Mouse (Mus musculus) B cell, adult 2 months (primary cell): ENCODE data around the gene Fzr1.
A peak's percentile ranks its signal among the peaks of the same experiment; 100 is the strongest.

Experiments used
- DNase-seq, 2 experiments: peaks; one replicate each; pipeline ENCODE4 v3.0.0; 2022

Gene Fzr1

DNA sequence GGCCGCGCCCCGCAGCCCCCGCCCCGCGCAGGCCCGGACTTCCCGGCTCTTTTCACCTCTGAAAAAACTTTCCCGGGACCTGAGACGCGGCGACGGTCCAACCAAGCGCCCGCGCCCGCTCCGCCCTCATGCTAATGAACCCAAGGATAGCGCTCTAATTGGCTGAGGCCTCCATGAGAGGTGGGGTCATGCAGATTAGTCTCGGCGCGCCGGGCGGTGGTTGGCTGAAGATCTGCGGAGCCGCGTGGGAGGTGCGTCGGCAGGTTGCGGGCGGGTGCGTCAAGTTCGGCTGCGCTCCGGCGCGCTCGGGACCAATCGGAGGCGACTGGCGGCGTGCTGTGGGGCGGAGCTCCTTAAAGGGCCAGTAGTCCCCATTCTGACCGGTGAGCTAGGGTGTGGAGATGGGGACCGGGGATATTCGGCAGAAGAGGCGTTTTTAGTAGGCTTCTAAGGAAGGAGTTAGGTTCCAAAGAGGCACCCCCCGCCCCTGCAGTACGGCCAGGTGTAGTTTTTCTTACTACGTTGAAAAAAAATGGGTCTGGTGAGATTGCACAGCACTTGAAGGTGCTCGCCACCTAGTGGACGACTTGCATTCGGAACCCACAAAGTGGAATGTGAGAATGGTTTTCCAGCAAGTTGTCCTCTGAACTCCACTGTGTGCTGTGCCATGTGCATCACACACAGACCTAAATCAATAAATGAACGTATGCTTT lies 27.8 kb downstream of the Fzr1 start, which contains the start of gene Hmg20b:
Gene Hmg20b (minus strand): TSS at position 130 of the 713 bp plus-strand sequence.
- peak; percentile 97 to 98 for DNase-seq

DNA sequence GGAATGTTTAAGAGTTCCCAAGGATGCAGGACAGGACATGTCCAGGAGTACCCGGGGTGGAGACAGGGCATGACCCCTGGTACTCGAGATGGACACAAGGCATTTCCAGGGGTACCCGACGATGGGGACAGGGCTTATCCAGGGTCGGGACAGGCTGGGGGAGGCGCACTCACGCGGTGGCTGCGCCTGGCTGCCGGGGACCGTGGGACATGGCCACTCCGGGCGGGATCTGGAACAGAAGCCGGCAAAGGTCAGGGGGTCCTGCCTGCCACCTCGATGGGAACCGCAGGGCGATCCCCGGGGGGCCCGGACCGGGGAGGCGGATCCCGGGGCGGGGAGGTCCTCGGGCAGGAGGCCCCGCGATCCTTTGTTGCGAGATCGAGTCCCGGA lies 28.4 kb downstream of the Fzr1 start:
- peak in 1 of 2 experiments; percentile 26 for DNase-seq

DNA sequence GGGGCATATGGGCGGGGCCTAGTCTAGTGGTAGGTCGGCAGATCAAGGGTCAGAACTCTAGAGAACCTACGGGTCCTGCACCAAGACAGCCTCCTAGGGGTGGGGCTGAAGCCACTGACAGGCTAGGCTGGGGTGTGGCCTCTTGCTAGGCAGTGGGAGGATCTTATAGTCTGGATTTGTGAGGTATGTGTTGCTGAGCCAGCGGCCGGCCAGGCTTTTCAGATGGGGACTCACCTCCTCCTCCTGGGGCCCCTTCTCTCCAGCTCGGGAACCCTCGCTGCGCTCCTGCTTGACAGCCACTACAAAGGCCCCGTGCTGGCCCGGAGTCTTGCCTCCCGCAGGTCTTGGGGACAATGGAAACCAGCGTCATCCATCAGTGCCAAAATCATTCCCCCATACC lies 29.2 kb downstream of the Fzr1 start:
- peak; percentile 30 to 35 for DNase-seq

DNA sequence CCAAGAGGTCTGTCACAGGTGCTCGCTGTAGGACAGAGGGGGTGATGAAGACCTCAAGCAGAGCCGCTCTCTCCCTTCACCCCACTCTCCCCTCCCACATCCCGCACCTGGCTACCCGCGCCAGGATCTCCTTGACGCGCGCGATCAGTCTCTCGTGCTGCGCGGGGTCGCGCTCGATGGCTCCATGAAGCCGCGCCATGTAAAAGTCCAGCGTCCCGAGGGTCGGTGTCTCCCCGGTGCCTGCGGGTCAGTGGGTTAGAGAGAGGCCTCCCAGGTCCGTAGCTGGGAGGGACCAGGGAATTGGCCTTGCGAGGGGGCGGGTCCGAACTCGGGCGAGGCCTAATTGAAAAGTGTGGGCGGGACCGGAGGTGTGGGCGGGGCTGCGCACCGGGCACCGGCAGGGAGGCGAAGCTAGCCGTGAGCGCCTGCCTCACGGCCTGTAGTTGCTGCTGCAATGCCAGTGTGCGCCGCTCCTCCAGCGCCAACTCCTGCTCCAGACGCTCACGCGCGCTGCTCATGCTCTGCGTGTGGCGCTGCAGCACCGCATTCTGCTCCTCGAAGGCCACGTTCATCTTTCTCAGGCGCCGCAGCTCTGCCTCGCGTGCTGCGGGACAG lies 31.8 kb downstream of the Fzr1 start:
- DNase-seq, result peak; percentile 73 to 74

DNA sequence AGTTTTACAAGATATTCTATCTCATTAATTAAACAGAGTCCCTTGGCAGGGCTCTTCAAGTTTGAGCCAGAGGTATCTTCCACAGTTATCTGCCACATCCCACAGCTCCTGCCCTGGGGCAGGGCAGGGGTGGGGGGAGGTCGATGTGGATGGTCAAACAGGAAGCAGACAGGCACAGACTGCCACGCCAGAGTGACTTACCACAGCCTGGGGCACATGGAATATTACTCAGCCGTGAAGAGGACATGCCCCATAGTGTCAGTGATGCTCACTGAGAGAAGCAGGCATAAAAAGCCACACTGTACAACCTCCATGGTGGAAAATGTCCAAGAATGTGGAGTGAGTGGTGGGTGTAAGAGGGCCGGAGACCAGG lies 33.2 kb downstream of the Fzr1 start:
- DNase-seq, result no peak

DNA sequence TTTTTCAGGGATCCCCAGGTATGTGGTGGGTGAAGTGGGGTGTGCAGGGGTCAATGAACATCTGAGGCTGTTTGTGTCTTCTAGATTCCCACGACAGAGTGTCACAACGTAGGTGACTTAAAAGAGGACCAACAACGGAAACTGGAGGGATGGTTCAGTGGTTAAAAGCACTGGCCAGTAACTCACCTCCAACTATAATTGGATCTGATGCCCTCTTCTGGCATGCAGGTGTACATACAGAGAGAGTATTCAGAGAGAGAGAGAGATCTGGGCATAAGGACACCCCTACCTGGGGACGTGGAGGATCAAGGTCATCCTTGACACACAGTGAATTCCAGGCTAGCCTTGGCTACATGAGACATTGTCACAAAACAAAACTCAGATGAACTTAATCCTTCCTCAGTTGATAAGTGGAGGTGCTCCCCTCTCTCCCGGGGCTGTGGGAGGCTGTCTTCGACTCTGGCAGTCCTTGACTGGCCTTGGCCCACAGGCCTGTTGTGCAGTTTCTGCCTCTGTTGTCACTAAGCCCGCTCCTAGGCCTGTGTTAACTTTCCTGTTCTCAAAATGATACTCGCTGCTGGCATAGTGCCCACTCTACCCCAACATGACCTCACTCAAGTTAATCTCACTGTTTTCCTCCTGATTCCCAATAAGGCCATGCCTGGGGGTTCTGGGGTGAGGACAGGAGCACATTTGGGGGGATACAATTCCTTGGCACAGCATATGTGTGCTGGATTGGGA lies 33.7 kb downstream of the Fzr1 start:
- DNase-seq, result peak; percentile 55 to 59

DNA sequence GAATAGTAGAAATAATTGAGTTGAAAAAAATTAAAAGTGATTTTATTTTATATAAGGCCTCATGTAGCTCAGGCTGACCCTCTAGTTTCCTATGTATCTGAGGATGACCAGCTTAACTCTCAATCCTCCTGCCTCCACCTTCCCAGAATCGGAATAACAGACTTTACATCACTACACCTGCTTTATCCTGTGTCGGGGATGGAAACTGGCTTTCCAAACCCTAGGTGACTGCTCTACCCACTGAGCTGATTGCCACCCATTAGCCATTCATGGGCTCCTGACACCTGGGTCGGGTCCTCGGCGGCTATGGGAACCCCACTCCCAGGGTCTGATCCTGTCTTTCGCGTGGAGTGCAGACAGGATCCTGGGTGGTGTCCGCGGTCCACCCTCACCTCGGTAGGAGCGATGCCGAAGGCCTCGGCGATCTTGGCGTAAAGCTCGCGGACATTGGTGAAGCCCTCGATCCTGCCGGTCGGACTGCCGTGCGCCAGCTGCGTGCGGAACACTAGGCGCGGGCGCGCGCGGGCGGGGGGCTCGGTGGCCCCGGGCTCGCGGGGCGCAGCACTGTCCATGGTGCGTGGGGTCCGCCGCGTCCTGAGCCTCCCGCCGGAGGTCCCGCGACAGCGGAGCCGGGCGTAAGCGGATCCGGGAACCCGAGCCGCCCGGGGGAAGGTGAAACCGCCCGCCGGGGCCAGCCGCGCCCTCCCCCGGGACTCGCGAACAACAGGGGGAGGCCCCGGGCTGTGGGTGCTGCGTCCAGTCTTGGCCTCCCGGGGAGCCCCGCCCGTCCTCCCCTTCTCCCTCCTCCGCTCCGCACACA lies 35.4 kb downstream of the Fzr1 start, which contains the start of gene Gipc3:
Gene Gipc3 (minus strand): TSS at position 581 of the 820 bp plus-strand sequence.
- DNase-seq, result peak; percentile 40 to 51

DNA sequence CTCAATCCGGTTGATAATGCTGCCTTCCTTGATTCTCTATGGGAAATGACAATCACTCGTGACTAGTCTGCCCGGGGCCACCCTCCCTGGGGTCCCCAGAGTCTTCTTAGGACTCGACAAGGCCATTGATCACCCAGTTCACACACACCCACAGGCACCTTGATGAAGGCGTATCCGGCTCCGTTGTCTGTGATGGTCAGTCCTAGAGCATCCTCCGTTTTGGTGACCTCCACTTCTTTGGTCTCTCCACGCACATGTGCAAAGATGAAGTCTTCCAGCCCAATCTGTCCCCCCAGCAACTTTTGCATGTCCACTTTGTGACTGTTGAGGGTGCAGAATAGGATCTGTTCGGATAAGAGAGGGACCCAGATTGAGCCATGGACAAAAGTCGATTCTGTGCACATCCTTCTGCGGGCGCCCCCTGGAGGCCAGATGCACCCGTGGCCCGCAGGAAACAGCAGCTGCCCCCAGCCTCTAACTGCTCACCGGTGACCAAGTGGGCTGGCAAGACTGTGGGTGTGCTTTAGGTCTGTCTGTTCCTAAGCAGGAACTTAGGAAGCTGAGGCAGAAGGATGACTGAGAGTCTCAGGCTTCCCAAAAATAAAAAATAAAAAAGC lies 36.9 kb downstream of the Fzr1 start:
- DNase-seq, result peak; percentile 87 to 88

DNA sequence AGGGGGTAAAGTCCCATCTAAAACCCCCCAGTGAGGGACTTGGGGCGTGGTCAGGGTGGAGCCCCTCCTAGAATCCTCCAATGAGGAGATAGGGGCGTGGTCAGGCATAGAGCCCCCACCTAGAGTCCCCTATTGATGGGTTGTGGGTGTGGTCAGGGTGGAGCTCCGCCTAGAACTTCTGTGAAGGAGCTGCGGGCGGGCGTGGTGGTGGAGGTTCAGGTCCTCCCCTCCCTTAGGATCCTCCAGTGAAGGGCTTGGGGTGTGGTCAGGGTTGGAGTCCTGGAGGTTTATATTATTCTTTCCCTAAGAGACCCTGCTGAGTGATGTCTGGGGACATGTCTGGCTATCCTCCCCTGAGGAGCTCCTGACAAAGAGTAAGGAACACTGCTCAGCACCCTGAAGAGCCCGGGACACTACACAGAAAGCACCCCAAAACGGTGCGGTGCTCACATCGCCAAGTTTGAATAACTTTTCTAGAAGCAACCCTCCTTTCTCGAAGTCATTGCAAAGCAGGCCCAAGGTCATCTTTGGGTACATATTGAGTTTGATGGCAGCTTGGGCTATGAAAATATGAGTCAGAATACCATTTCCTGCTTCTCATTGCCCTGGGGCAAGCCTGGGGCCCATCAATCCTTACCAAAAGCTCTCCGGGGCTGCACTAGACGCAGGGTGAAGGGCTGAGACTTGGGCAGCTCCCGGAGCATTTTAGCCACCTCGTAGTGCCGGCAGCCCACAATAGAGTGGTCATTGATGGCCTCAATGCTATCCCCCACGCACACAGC lies 37.6 kb downstream of the Fzr1 start:
- DNase-seq, result no peak

DNA sequence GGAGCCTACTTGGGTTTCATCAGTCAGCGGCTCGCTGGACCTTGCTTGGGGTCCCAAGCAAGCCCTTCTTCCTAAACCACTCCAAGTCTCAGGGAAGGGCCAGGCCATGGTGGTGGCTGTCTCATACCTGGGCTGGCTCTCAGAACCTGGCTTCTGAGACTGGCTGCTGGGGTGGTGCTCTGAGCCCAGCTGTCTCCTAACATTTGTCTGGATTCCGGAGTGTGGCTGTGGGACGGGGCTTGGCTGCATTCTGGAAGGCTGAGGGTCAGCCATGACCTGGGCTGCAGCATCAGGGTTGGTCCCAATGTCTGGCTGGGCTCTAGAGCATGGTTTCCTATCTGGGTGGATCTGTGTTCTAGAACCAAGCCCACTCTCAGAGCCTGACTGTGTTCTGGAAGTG lies 41.8 kb downstream of the Fzr1 start:
- DNase-seq, result no peak

DNA sequence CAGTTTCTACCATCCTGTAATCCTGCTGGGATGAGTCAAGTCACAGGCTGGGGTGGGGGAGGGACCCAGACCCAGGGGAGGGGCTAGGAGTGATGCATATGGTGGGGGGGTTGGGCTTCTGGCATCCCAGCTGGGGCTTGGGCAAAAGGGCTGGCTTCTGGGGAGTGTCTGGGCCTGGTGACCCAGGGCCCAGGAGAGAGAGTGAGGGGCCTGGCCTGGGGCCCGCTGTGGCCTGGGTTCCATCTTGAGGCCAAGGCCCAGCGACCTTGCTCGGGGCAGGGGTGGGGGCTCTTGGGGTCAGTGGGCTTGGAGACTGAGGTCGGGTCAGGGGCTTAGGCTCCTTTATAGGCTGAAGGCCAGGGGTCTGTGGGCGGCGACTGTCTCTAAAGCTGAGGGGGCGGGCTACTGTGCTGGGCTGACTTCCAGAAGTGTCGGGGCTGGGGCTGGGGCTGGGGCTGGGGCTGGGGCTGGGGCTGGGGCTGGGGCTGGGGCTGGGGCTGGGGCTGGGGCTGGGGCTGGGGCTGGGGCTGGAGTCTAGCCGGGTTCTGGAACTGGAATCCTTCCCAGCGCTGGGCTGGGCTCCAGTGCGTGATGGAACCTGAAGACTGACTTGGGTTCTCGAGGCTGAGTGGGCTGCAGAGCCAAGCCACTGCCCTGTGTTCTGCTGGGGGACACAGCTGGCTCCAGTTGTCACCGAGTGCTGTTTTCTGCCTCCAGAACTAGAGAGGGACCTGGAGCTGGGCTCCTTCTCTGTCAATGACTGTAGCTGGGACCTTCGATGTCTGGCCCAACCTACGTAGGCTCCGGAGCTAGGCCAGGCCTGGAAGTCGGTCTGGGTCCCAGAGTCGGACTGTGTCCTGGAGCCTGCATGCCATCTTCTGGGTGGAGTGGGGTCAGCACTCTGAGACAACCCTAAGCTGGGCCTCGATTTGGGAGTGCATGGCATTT lies 42.6 kb downstream of the Fzr1 start:
- DNase-seq, result no peak

DNA sequence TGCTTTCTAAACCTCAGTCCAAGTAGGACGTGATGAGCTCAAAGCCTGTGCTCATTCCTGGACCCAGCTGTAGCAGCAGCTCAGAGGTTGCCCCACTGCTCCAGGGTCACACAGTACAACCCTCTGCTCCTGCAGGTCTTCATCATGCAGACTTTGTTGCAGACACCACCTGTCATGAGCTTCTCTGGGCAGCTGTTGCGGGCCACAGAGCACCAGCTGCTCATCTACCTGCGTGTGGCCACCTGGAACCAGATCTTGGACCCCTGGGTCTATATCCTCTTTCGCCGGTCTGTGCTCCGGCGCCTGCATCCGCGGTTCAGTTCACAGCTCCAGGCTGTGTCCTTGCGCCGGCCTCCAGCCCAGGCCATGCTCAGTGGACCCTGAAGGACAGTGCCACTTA lies 44.0 kb downstream of the Fzr1 start:
- DNase-seq, result no peak

DNA sequence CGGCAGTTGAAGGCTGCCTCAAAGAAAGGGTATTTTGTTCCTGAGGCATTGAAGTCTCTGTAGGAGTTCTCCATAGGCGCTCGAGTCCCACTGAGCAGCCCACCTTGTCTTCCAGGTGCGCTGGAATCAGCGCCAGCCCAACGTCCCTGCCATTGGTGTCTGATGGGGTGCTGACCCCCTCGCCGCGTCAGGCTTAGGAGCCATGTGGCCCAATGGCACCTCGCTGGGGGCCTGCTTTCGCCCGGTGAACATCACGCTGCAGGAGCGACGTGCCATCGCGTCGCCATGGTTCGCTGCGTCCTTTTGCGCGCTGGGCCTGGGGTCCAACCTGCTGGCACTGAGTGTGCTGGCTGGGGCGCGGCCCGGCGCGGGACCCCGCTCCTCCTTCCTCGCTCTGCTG lies 46.0 kb downstream of the Fzr1 start:
- no peak for DNase-seq

DNA sequence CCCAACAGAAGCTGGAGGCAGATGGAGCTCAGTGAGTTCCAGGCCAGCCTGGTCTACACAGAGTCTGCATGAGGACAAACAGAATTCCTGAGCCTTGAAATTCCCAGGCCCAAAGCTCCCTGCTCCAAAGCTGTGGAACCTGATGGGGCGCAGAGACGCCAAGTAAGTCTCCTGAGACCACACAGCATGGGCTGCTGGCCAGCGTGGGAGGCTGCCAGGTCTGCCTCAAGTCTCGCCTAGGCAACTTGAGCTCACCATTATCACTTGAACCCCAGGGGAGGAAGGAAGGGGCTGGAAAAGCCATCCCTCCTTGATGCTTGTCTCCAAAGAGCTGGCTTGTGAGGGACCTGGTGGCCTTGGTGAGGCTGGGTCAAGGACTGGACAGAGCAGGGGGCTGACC lies 48.3 kb downstream of the Fzr1 start:
- DNase-seq, result no peak

DNA sequence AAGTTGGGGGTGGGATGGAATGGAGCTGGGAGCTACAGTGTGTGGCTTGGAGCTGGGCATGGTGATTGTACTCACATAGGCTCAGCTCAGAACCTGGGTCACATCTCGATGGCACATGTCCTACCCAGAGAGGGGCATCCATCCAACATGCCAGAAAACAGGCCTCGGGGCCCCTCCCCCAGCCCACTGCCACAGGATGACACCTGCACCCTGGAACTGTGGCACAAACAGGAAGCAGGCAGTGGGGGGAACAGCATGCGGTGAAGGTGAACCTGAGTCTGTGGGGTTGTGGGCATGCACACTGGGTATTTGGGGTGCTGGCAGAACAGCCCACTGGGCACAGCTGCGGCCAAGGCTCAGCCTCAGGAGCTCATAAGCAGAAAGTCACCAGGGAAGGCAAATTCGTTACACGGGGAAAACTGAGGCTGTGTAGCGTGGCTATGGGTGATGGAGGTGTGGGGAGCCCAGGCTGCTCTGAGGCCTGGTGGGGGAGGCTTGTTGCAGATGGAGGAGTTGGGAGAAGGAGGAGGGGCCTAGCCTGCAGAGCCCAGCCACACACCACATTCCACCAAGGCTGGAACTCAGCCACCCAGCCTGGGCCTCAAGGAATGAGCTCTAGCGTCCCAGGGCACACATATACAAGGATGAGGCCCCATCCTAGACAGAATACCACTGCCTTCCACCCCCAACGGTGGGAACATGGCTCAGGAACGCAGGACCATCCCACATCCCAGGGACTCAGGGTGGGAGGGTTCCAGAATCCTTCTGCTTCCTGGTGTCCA lies 48.9 kb downstream of the Fzr1 start:
- peak; percentile 61 to 72 for DNase-seq

DNA sequence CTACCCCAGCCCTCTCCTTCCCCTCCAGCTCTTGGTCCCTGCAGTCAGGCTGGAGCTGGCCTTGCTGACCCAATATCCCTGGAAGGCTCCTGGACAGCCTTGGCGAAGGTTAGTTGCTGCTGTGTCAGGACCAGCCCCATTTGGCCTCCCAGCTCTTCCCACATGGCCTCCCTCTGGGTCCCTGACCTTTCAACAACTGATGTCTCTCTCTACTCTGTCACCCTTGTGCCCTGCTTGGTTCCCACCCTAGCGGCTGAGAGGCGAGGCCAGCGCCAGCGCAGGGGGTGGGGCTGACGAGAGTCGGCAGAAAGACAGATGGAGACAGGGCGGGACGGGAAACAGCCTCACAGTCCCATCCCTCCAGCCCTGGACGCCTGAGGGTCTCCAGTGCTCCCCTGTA lies 49.9 kb downstream of the Fzr1 start, which contains the start of gene Tbxa2r:
Gene Tbxa2r (plus strand): TSS at position 346 of the 400 bp plus-strand sequence.
- DNase-seq, result peak; percentile 54 to 59

DNA sequence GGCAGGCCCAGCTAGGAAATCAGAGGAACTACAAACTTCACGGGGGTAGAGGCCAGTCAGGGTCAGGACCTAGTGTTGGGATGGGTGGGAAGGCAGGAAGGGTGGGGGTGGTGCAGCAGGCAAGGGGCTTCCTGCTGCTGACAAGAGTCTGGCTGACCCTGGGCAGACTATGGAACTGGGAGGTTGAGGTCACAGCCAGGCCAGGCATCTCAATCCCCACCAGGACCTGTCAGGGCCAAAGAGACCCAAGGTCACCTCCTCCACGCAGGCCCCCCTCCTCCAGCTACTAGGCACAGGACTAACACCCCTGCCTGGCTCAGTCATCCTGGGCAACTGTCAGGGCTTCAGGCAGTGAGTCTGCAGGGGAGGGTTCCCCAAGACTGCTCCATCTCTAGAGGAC lies 50.4 kb downstream of the Fzr1 start:
- no peak for DNase-seq

DNA sequence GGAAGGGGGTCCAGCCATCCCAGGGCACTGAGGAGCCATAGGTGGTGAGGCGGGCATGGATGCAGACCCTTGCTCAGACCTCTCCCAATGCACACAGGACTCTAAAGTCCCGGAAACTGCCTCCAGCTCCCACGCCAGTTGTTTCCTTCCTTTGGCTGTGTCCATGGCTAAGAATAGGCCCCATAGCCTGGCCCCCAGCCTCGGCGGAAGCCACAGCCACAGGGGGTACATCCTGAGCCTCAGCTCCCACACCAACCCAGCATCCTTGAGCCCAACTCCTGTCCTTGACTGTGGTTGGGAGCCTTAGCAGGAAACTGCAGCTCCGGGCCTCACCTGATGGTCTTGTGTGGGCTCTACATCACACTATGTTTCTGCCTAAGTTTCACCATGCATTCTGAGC lies 51.5 kb downstream of the Fzr1 start:
- no peak for DNase-seq

DNA sequence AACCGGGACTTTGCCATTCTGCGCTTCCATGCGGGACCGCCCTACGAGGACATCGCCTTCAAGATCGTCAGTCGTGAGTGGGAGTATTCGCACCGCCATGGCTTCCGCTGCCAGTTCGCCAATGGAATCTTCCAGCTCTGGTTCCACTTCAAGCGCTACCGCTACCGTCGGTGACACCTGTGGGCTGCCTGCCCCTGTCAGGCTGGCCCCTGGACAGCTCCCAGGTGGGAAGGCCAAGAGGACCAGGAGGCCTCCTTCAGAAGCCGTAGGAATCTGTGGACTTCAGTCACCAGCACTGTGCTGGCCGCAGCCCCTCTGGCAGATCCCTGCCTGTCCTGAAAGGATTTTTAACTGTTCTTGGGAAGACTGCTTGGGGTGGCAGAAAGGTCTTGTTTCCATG lies 52.5 kb downstream of the Fzr1 start:
- DNase-seq, result no peak

DNA sequence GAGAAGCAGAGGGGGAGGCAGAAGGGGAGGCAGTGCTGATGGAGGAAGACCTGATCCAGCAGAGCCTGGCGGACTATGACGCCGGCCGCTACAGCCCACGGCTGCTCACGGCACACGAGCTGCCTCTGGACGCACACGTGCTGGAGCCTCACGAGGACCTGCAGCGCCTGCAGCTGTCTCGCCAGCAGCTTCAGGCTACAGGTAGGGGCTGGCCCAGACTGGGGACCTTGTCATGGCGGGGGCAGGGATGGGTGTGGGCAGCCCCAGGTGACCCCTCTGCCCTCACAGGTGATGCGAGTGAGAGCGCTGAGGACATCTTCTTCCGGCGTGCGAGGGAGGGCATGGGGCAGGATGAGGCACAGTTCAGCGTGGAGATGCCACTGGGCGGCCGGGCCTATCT lies 53.1 kb downstream of the Fzr1 start:
- no peak for DNase-seq
